Mouse (Mus musculus) lung, postnatal 0 days (tissue): ENCODE results near the gene Mvb12b. TPM values are rescaled to one million over a fixed set of nuclear protein-coding genes. Genes with fewer than 3 reads are reported as not detected.

ENCODE experiments used
- ATAC-seq: fragments of 200-750 bp; cut with Nextera tagmentation; 2 replicates; pipeline ENCODE4 v1.8.0; 2017; ENCODE audit warnings: moderate library complexity
- DNase-seq: peaks from one replicate; pipeline ENCODE4 v3.0.0-alpha.2; 2016; ENCODE audit warnings: low spot score
- H3K27ac ChIP-seq: fragments of 300-500 bp; sonication (generic); 2 replicates; pipeline ENCODE4 v1.5.1; 2014; ENCODE audit warnings: antibody characterized with exemption, mild to moderate bottlenecking, low read length, mixed read lengths
- H3K27me3 ChIP-seq: fragments of 300-500 bp; sonication (generic); replicated peaks from 2 replicates; pipeline ENCODE4 v1.6.1; 2014; ENCODE audit warnings: low read length, mixed read lengths; ENCODE audit not compliant: insufficient read depth
- H3K36me3 ChIP-seq: fragments of 300-500 bp; sonication (generic); 2 replicates; pipeline ENCODE4 v1.6.1; 2014; ENCODE audit warnings: low read length, mixed read lengths; ENCODE audit not compliant: insufficient read depth
- H3K4me1 ChIP-seq: fragments of 300-500 bp; sonication (generic); 2 replicates; pipeline ENCODE4 v1.6.1; 2014; ENCODE audit warnings: antibody characterized with exemption, low read depth, low read length, mixed read lengths; ENCODE audit not compliant: insufficient read depth
- H3K4me2 ChIP-seq: fragments of 300-500 bp; sonication (generic); replicated peaks from 2 replicates; pipeline ENCODE4 v1.6.1; 2014; ENCODE audit warnings: low read depth, mild to moderate bottlenecking, low read length, moderate library complexity, mixed read lengths
- H3K4me3 ChIP-seq: fragments of 300-500 bp; sonication (generic); 2 replicates; pipeline ENCODE4 v1.5.1; 2014; ENCODE audit warnings: low read depth, low read length
- H3K9ac ChIP-seq: fragments of 300-500 bp; sonication (generic); replicated peaks from 2 replicates; pipeline ENCODE4 v1.6.1; 2014; ENCODE audit warnings: low read depth, mild to moderate bottlenecking
- H3K9me3 ChIP-seq: fragments of 300-500 bp; sonication (generic); 2 replicates; pipeline ENCODE4 v1.6.1; 2016; ENCODE audit warnings: low read length, mixed read lengths
- CTCF ChIP-seq: IDR thresholded peaks from 2 replicates; pipeline ENCODE4 v1.5.1; 2016; ENCODE audit warnings: antibody characterized with exemption, mild to moderate bottlenecking
- EP300 ChIP-seq: IDR thresholded peaks from 2 replicates; pipeline ENCODE4 v1.6.1; 2016; ENCODE audit warnings: antibody characterized with exemption, mild to moderate bottlenecking, control low read depth
- WGBS: fragments of 180-500 bp; shearing (Covaris S2); extraction: QIAGEN DNeasy Blood & Tissue Kit; methylation state at CpG from one replicate; pipeline ENCODE4 v1.1.7; 2014; 5-methylcytosine and 5-hydroxymethylcytosine counted together
- polyA plus RNA-seq: library from polyadenylated mRNA; unstranded; fragments of >200 nt; fragmentation: Nextera tagmentation; extraction: Ambion mirVana; gene quantifications from 2 replicates; pipeline ENCODE4 v1.2.1, GENCODE M21; 2015

Mvb12b gene
- polyA plus RNA-seq, 1 experiment from 2014 or later, result 21.3 TPM

DNA sequence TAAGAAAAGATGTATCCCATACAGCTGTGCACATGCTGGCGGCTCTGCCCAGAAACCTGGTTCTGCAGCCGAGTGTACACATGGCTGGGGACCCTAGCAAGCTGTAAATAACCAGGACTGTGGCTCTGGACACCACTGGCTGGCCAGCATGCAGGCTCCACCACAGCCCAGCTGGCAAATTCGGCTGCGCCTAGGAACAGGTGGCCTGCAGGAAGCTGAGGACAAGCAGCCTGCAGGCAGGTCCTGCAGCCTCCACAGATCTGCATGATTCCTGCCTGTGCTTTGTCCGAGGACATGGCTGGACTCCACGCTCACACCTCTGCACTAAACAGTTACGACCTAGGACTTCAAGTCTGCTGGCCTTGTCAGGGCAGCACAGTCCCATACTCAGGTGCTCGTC, 172.8 kb downstream of the Mvb12b start:
- Histone ChIP-seq H3K27ac (no peak overlapping the region), H3K36me3 (no peaks in the 10 kb centered on the region), H3K9ac (no peak overlapping the region), H3K4me2 (no peak overlapping the region), H3K9me3 (no peaks in the 10 kb centered on the region), H3K4me1 (no peaks in the 10 kb centered on the region), H3K27me3 (peaks cover 15% of the 10 kb centered on the region; the same call in 1 of the 2 replicates), H3K4me3 (no peak overlapping the region)
- WGBS, result 45% methylated on average over 8 of the region's 8 CpGs
- ATAC-seq (no peak), DNase-seq (no peak)
- TF ChIP-seq EP300 (no peak), CTCF (no peak)

- Histone ChIP-seq H3K4me3 (no peak overlapping the region), H3K4me2 (no peak overlapping the region), H3K36me3 (no peaks in the 10 kb centered on the region), H3K27ac (no peak overlapping the region), H3K9me3 (no peaks in the 10 kb centered on the region), H3K27me3 (peaks cover 10% of the 10 kb centered on the region; the same call in 1 of the 2 replicates), H3K9ac (no peak overlapping the region), H3K4me1 (no peaks in the 10 kb centered on the region)
- DNase-seq (no peak), ATAC-seq (no peak)
- TF ChIP-seq EP300 (no peak), CTCF (no peak)
- WGBS, result 45% methylated on average over 12 of the region's 12 CpGs
Observed at GRCm38 (mm10) chr2:33713580-33714260, 174.0 kb downstream of the Mvb12b start.

DNA sequence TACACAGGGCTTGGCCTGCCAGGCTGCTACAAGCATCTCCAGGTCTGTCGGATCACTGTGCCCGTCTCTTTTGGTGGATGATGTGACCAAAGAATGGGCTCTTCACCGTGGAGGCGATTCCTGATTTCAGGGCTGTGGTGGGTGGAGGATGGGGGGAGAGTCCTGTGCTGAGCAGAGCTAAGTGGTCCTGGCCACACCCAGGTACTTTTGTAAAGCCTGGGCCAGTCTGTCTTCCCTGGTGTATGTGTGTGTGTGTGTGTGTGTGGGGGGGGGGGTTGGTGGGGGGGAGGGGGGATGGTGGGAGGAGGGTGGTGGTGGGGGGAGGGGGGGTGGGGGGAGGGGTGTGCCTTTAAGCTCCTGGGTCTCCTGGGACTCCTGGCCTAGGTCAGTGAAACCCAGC, 174.9 kb downstream of the Mvb12b start:
- Histone ChIP-seq H3K27me3 (peaks cover 1% of the 10 kb centered on the region; the same call in 1 of the 2 replicates), H3K9ac (no peak overlapping the region), H3K36me3 (no peaks in the 10 kb centered on the region), H3K9me3 (no peaks in the 10 kb centered on the region), H3K4me1 (no peaks in the 10 kb centered on the region), H3K27ac (no peak overlapping the region), H3K4me3 (no peak overlapping the region), H3K4me2 (no peak overlapping the region)
- TF ChIP-seq CTCF (no peak), EP300 (no peak)
- no peak for ATAC-seq
- 32% methylated on average over 4 of the region's 4 CpGs for WGBS
- no peak for DNase-seq

GRCm38 (mm10) chr2:33708831-33709230, 178.9 kb downstream of the Mvb12b start:
- H3K36me3 ChIP-seq, result no peaks in the 10 kb centered on the region
- H3K4me1 ChIP-seq, result no peaks in the 10 kb centered on the region
- no peak for ATAC-seq
- TF ChIP-seq EP300 (no peak), CTCF (no peak)
- WGBS, result 90% methylated on average over 8 of the region's 8 CpGs
- 0 out of 2 replicates have a peak, but pooled peaks cover 4% of the 10 kb centered on the region for H3K27me3 ChIP-seq
- no peak for DNase-seq
- no peaks in the 10 kb centered on the region for H3K9me3 ChIP-seq
- H3K4me2 ChIP-seq, result no peak overlapping the region
- no peak overlapping the region for H3K27ac ChIP-seq
- H3K4me3 ChIP-seq, result no peak overlapping the region
- H3K9ac ChIP-seq, result no peak overlapping the region

- Histone ChIP-seq H3K9ac (no peak overlapping the region), H3K4me3 (no peak overlapping the region), H3K27ac (no peak overlapping the region), H3K36me3 (no peaks in the 10 kb centered on the region), H3K4me1 (no peaks in the 10 kb centered on the region), H3K9me3 (no peaks in the 10 kb centered on the region), H3K27me3 (0 out of 2 replicates have a peak, but pooled peaks cover 4% of the 10 kb centered on the region), H3K4me2 (no peak overlapping the region)
- TF ChIP-seq EP300 (no peak), CTCF (no peak)
- DNase-seq (no peak), ATAC-seq (no peak)
- 36% methylated on average over 3 of the region's 3 CpGs for WGBS
Observed at GRCm38 (mm10) chr2:33708096-33708495, 179.7 kb downstream of the Mvb12b start.

GRCm38 (mm10) chr2:33706403-33706802, 181.3 kb downstream of the Mvb12b start:
- no peak overlapping the region for H3K27ac ChIP-seq
- H3K4me2 ChIP-seq, result no peak overlapping the region
- no peak overlapping the region for H3K9ac ChIP-seq
- no peak overlapping the region for H3K4me3 ChIP-seq
- H3K4me1 ChIP-seq, result no peaks in the 10 kb centered on the region
- ATAC-seq (no peak), DNase-seq (no peak)
- no peaks in the 10 kb centered on the region for H3K9me3 ChIP-seq
- 70% methylated on average over 9 of the region's 9 CpGs for WGBS
- H3K27me3 ChIP-seq, result 0 out of 2 replicates have a peak, but pooled peaks cover 4% of the 10 kb centered on the region
- TF ChIP-seq EP300, result no peak
- TF ChIP-seq CTCF, result no peak
- no peaks in the 10 kb centered on the region for H3K36me3 ChIP-seq
